Mouse (Mus musculus) G1E (cell line): ENCODE measurements around the gene Vmn1r206.
"Not testable (repeated sequence)": the region's sequence is repeated elsewhere in the genome, so short reads cannot be mapped to it uniquely, and the experiment has no call there.

Experiments
- CTCF ChIP-seq: IDR thresholded peaks from 2 replicates; pipeline ENCODE4 v1.5.1; 2012; ENCODE audit warnings: low read depth, low read length, inconsistent platforms, mixed read lengths
- GATA1 ChIP-seq: IDR thresholded peaks from 2 replicates; pipeline ENCODE4 v1.6.1; 2012; ENCODE audit warnings: borderline replicate concordance, low read length, inconsistent platforms, mixed read lengths
- GATA2 ChIP-seq: IDR thresholded peaks from 2 replicates; pipeline ENCODE4 v1.6.1; 2012; ENCODE audit warnings: low read depth, low read length, inconsistent platforms, borderline replicate concordance
- POLR2AphosphoS5 ChIP-seq: IDR thresholded peaks from 2 replicates; pipeline ENCODE4 v1.6.1; 2012; ENCODE audit warnings: low read depth, low read length, inconsistent platforms; ENCODE audit not compliant: insufficient replicate concordance

DNA sequence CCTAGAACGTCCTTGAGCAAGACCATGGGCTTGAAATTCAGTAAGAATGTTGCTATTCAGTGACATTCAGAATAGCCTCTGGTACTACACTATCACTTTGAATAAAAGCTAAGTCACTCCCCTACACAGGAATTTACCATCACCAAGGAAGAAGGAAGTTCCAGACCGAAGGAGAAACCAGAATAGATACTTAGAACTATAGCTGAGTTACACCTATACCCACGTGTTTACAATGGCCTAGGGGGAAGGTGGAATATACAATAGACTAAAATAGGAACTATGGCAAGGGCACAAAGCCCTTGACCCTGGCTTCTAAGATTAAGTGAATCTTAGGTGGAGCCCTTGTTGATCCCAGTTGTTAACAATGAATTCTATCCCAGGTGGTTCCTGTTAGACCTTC, 49.1 kb downstream of the Vmn1r206 start:
- TF ChIP-seq CTCF, GATA1, GATA2, POLR2AphosphoS5: not testable (repeated sequence)
